Mouse (Mus musculus) hindlimb bud, embryonic 11.5 days (tissue): ENCODE results near the gene Dab1.
A peak's percentile ranks its signal among the peaks of the same experiment; 100 is the strongest.

Source experiments
- DNase-seq: peaks from one replicate; pipeline ENCODE4 v3.0.0-alpha.2; 2012; ENCODE audit warnings: low read depth, low spot score; ENCODE audit errors: extremely low spot score

Gene Dab1

GRCm38 (mm10) chr4:104483948-104484347 is 864.8 kb downstream of the Dab1 start:
- DNase-seq: no peak

DNA sequence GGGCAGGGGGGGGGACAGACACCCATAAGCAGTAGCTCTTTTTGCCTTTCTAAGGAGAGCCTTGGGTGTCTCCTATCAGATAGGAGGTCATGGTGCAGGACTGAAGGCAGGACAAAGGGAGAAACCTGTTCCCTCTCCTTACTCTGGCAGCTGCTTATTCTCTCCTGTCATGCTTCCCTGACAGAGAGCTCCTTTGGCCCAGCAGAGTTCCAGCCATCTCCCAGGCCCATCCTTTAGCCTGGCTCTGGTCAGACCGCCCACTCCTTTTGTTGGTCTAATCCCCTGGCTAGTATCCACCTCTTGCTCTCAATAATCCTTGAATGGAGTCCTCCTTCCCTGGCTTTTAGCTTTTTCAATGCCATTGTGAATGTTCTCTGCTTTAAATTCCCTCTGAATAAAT is 878.1 kb downstream of the Dab1 start:
- no peak for DNase-seq

DNA sequence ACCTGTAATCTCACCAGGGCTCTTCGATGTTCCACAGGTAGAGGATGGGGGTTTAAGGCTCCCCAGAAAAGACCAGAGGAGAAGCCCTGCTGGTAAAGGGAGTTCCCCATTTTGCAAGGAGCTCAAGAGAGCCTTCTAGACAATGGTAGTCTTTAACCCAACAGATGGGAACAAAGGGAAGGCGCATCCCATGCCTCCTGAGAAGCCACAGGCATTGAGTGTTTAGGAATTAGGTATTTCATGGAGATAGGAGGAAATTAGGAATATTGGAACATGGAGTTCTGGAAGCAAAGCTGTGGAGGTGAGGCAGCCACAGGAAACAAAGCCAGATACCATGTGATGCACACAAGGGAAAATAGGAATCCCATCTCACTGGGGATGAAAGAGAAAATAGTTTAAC is 881.0 kb downstream of the Dab1 start:
- no peak for DNase-seq

DNA sequence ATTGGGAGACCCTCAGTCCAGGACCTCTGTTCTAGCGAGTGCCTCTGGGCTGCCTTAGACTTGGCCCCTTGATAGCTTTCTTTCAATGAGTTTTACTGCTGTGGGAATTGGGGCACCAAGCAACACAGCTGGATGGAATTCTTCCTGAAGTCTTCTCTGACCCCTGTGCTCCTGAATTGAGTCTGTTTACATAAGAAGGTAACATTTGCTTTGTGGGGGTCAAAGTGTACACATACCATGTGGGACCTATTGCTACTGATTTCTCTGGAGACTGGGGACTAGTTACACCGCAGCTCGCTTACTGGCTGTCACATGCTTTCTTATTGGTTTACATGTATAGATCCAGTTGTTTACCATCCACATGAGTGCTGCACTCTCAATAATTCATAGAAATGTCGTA is 881.5 kb downstream of the Dab1 start:
- no peak for DNase-seq

DNA sequence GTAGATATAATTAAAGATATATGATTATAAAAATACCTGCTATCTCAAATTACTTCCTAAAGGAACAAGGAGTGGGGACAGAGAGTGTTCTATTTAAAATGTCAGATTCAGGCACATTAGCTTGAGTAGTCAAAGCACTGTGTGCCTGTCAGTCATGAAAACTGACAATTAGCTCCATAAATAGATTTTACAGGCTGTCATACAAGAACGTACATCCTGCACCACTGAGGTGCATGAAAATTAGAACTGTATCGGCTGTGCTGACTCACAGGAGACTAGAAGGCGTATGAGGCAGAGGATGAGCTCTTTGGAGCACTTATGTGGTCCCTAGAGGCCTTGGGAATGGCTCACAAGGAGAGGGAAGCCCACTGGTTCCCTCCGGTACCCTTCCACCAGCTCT is 882.1 kb downstream of the Dab1 start:
- no peak for DNase-seq

DNA sequence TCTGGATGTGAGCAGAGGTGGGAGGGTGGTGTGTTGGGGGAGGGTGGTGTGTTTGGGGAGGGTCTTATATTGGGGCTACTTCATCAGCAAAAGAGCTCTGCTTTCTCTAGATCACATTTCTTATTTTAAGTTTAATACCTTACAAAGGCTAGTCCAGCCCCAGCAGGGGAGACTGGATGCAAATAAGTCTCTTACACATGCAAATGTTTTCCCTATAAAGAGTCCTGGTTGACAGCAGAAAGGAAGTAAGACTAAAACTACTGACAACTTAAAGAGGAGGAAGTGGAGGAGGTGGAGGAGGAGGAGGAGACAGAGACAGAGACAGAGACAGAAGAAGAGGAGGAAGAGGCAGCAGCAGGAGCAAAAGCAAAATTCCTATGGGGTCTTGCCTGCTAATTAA is 885.8 kb downstream of the Dab1 start:
- DNase-seq: no peak

DNA sequence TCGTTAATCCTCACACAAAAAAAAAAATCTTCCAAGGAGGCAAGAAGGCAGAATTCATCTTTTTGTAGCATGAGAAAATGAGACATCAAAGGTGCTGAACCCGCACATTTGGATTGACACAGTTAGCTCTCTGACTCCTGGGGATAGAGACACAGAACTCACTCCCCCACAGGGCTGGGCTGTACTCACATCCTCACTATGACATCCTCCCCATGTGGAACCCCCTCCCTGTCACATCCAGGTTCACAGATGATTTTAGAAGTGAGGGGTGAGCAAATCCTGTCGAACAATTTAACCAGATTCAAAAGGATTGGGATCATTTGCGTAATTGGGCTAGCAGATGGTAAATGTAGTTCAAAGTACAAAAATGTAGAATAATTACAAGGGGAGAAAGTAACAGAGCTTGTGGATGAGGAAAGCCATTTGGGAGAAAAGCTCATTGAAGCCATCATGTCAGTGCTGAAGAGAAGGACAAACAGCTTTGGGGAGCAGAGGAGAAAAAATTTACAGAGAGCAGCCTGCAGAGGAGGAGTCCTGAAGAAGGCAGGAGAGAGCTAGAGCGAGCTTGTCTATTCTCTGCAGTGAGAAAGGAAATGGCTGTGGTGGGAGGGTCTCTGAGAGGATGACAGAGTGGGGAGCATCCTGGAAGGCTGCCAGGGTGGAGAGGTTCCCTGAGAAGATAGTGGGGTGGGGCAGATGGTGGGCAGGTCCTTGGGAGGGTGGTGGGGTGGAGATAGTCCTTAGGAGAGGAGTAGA is 890.2 kb downstream of the Dab1 start:
- no peak for DNase-seq

DNA sequence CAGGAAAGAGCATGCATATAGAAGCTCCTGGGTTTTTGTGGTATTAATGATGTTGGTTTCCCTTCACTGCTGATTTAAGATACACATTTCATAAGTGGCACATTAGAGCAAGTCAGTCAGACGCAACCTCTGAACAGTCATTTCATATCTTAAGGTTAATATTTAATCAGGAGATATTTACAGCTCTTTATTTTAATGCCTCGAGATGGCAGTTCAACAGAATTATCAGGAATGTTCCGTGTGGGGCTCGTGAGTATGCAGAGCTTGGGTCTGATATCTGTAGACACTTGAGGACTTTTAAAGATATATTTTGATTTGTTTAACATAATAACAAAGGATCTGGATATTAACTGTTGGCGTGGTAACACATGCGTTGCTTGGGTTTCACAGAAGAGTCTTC is 892.7 kb downstream of the Dab1 start:
- DNase-seq: no peak

DNA sequence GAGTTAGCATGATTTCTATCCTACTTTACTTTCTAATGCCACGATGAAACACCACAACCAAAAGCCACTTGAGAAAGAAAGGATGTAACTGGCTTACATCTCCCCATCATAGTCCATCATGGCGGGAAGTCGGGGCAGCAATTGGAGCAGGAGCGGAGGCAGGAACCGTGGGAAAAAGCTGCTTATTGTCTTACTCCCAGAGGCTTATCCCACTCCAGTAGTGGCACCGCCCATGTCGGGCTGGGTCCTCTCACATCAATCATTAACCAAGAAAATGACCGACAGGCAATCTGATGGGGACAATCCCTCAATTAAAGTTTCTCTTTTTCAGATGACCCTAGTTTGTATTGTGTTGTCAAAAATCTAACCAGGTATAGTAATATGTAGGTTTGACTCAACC is 893.4 kb downstream of the Dab1 start:
- DNase-seq: no peak

- DNase-seq: no peak
Measured at GRCm38 (mm10) chr4:104513622-104514021, 894.5 kb downstream of the Dab1 start.

GRCm38 (mm10) chr4:104514568-104515000 is 895.4 kb downstream of the Dab1 start:
- DNase-seq: peak; percentile 49

DNA sequence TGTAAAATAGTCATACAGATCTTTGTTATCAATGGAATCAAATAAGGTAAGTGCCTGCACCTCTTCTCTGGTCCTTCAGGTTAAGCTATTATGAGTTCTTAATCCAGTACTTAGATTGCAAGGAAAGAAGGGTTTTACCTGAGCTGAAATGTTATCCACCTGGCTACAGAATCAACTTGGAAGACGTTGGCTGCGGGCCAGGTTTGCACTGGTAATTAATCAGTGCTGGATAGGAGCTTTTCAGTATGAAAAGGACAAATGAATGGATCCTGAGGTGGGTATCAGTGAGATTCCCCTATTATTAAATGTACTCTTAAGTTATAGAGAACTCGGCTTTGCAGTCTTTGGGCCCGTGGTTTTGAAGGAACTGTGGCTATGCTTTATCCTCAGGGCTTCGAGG is 896.5 kb downstream of the Dab1 start:
- DNase-seq: no peak

DNA sequence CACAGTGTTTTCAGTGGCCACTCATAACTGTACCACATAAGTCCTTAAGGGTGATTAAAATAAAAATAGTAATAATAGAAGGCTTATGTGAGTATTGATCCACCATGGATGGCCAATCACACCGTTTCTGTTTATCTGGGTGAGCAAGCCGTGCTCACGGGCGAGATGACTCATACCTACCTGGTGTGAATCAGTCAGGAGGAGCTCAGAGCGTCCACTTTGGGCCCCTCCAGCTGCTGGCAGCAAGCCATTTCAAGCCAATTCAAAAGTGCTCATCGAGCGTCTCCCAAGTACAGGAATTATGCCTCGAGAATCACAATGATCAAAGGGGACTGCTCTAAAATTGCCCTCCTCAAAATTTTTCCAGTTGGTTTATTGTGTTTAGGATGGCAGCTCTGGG is 903.2 kb downstream of the Dab1 start:
- DNase-seq: no peak

GRCm38 (mm10) chr4:104523776-104524175 is 904.6 kb downstream of the Dab1 start:
- no peak for DNase-seq

DNA sequence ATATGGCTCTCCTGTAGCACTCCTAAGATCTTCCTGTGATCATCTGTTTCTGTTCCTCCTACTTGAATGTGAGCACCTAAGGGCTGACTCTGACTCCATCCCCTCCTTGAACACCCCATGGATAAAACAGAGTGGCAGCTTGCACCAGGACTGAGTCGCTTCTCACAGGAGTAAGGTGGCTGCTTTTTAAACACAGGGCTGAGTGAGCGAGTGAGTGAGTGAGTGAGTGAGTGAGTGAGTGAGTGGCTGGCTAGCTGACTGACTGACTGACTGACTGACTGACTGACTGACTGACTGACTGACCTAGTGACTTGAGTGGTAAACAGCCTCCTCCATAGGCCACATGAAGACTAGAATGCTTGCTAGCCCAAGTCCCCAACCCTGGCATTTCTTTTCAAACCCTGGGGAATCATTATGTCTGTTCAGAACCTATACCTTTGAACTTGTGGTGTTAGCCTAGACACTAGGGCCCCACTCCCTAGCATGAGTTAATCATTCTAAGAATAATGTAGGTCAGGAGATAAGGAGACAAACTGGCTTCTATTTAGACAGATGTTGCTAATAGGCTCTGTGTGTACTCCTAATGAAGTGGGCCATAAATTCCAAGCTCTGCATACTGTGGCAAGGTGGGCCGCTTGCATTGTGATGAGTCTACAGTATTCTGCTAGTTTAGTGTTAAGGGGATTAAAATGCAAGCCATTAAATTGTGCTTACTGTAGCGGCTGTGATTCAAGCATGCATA is 910.9 kb downstream of the Dab1 start:
- DNase-seq: no peak

DNA sequence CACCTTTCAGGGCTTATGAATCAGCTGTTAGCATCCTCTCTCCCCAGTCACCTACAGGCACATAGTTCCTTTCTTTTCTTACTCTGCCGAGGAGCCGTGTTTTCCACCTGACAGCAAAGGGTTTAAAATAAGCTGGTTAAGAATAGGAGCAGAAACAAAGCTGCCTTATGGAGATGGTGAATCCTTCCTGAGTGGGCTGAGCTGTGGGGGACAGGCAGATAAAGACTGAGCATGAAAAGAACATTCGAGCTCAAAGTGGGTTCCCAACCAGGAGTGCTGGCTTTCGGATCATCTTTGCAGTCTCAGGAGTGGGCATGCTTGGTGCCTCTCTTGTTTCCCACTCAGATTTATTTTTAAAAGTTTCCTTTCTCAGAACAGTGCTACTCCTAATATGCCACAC is 913.7 kb downstream of the Dab1 start:
- DNase-seq: no peak

DNA sequence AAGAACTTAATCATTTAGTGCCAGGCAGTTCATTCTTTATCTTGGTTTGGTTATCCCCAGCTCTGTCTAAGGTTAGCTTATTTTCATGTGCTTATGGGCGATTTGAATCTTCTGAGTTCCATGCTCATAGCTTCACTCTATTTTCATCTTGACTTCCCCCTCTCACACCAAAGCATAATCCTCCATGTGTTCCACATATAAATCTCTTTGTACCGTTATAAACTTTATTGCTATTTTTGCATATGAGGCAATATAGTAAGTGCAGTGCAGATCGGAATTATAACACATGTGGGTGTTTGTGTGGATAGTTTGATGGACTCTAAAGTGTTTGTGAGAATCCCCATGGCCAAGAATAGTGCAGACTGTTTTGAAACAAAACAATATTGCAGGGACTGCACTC is 919.3 kb downstream of the Dab1 start:
- DNase-seq: no peak

DNA sequence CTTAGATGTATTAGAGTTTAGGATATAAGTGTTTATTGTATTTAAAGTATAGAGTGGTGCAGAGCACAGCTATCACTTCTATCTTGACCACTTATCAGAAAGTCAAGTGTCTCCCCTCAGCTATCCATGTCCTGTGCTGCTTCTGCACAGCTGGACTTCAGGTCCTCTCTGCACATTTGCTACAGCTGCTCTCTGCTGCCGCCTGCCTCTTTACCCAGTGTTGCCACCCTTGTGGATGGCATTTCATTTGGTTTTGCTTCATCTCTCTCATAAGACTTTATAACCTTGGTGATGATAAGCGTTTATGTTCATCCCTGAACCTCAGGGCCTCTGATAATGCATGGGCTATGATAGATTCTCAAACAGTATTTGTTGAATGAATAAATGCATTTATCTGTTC is 919.9 kb downstream of the Dab1 start:
- no peak for DNase-seq

GRCm38 (mm10) chr4:104547091-104547490 is 927.9 kb downstream of the Dab1 start:
- DNase-seq: no peak

GRCm38 (mm10) chr4:104548287-104548686 is 929.1 kb downstream of the Dab1 start:
- DNase-seq: no peak

GRCm38 (mm10) chr4:104550581-104551205 is 931.5 kb downstream of the Dab1 start:
- peak; percentile 14 for DNase-seq
